Mouse (Mus musculus): ENCODE data around the gene Fcho1. TPM values are rescaled to one million over a fixed set of nuclear protein-coding genes. Genes with fewer than 3 reads are reported as not detected.

Gene Fcho1
- polyA plus RNA-seq, 1 experiment from 2014 or later: 6.1 TPM

DNA sequence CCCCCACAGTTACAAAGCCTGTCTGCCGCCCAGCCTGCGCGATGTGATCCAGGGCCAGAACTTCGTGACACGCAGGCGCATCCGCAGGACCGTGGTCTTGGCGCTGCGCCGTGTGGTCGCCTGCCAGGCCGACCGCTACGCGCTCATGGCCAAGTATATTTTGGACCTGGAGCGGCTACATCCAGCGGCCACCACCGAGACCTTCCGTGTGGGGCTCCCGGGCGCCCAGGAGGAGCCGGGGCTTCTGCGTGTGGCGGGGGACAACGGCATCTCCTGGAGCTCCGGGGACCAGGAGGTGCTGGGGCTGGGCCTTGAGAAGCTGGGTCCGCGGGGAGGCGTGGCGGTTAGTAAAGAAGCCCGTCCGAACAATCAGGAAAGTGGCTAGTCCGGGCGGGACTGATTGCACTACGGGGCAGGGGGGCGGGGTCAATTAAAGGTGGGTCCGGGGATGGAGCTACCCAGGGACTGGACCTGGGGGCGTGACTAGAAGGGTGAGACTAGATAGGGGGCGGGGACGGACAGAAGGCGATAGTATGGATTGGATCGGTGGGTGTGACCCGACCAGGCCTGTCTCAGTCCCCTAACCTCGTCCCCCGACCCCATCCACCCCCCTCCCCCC, 45.9 kb downstream of the Fcho1 start:
- Histone ChIP-seq H3K36me3 (ENCODE audit: control insufficient read depth, insufficient read depth, low read length) (no peaks in the 10 kb centered on the region), H3K27ac (ENCODE audit: low read length) (no peak overlapping the region), H3K4me2 (ENCODE audit: low read depth, low read length) (peak overlapping the region; percentile 58), H3K9me3 (replicated peaks; ENCODE audit: control insufficient read depth, low read length) (no peaks in the 10 kb centered on the region), H3K9ac (ENCODE audit: low read length) (peak overlapping the region; percentile 60; the same call in 1 of the 2 replicates), H3K4me3 (replicated peaks; ENCODE audit: low read length) (peak overlapping the region; percentile 40), H3K27me3 (ENCODE audit: control insufficient read depth, insufficient read depth, low read length) (peaks cover 57% of the 10 kb centered on the region), H3K4me1 (ENCODE audit: control insufficient read depth, insufficient read depth, low read length) (peaks cover 14% of the 10 kb centered on the region)
- no peak; the same call in 1 of the 2 replicates for ATAC-seq (ENCODE audit: insufficient read depth, low FRiP score)
- WGBS: 6% methylated on average over 46 of the region's 46 CpGs

DNA sequence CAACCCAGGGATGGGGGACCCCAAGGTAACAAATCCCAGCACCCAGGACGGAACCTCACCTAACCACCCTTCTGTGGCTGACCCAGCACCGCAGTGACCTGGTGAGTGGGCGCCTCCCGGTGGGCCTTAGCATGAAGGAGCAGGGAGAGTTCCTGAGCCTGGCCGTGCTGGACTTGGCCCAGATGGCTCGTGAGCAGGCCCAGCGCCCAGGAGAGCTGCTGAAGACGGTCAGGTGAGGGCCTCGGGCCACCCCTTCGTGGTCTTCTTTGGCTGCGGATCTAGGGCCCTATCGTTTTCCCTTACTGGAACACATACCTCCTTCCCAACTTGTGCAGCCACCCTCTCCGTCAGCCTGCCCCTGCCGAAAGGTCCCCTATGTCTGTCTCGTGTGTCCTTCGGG, 46.4 kb downstream of the Fcho1 start:
- Histone ChIP-seq H3K27ac (ENCODE audit: low read length) (no peak overlapping the region), H3K4me1 (ENCODE audit: control insufficient read depth, insufficient read depth, low read length) (peaks cover 14% of the 10 kb centered on the region), H3K27me3 (ENCODE audit: control insufficient read depth, insufficient read depth, low read length) (peaks cover 52% of the 10 kb centered on the region), H3K9me3 (replicated peaks; ENCODE audit: control insufficient read depth, low read length) (no peaks in the 10 kb centered on the region), H3K9ac (ENCODE audit: low read length) (peak overlapping the region; percentile 60; the same call in 1 of the 2 replicates), H3K4me2 (ENCODE audit: low read depth, low read length) (peak overlapping the region; percentile 58), H3K4me3 (replicated peaks; ENCODE audit: low read length) (peak overlapping the region; percentile 40), H3K36me3 (ENCODE audit: control insufficient read depth, insufficient read depth, low read length) (no peaks in the 10 kb centered on the region)
- WGBS: 28% methylated on average over 16 of the region's 16 CpGs
- no peak for ATAC-seq (ENCODE audit: insufficient read depth, low FRiP score)

DNA sequence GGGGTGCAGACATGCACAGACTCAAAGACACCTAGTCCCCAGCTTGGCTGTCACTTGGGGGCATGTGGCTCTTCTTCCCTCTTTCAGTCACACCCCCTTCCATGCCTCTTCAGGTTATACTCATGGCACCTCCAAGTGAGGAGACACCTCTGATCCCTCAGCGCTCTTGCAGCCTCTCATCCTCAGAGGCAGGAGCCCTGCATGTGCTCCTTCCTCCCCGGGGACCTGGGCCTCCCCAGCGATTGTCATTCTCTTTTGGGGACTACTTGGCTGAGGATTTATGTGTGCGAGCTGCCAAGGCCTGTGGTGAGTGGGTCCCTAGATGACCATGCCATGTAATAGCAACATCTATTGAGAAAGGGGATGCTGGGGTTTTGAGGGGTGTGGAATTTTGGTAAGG, 47.3 kb downstream of the Fcho1 start:
- Histone ChIP-seq H3K4me2 (ENCODE audit: low read depth, low read length) (no peak overlapping the region), H3K4me3 (replicated peaks; ENCODE audit: low read length) (no peak overlapping the region), H3K36me3 (ENCODE audit: control insufficient read depth, insufficient read depth, low read length) (no peaks in the 10 kb centered on the region), H3K27me3 (ENCODE audit: control insufficient read depth, insufficient read depth, low read length) (peaks cover 43% of the 10 kb centered on the region), H3K27ac (ENCODE audit: low read length) (no peak overlapping the region), H3K4me1 (ENCODE audit: control insufficient read depth, insufficient read depth, low read length) (peaks cover 14% of the 10 kb centered on the region), H3K9ac (ENCODE audit: low read length) (no peak overlapping the region), H3K9me3 (replicated peaks; ENCODE audit: control insufficient read depth, low read length) (no peaks in the 10 kb centered on the region)
- WGBS: 67% methylated on average over 4 of the region's 4 CpGs
- no peak for ATAC-seq (ENCODE audit: insufficient read depth, low FRiP score)

- no peaks in the 10 kb centered on the region for H3K36me3 ChIP-seq (ENCODE audit: control insufficient read depth, insufficient read depth, low read length)
These were observed 48.0 kb downstream of the Fcho1 start for GRCm38 (mm10) chr8:71677555-71677954.

GRCm38 (mm10) chr8:71676803-71677202, 48.7 kb downstream of the Fcho1 start:
- no peaks in the 10 kb centered on the region for H3K36me3 ChIP-seq (ENCODE audit: control insufficient read depth, insufficient read depth, low read length)
- H3K27ac ChIP-seq (ENCODE audit: low read length): peak overlapping the region; percentile 85
- H3K9me3 ChIP-seq (replicated peaks; ENCODE audit: control insufficient read depth, low read length): no peaks in the 10 kb centered on the region
- peak overlapping the region; percentile 67 for H3K4me3 ChIP-seq (replicated peaks; ENCODE audit: low read length)
- peaks cover 31% of the 10 kb centered on the region for H3K27me3 ChIP-seq (ENCODE audit: control insufficient read depth, insufficient read depth, low read length)
- H3K9ac ChIP-seq (ENCODE audit: low read length): peak overlapping the region; percentile 81
- H3K4me2 ChIP-seq (ENCODE audit: low read depth, low read length): peak overlapping the region; percentile 71
- H3K4me1 ChIP-seq (ENCODE audit: control insufficient read depth, insufficient read depth, low read length): peaks cover 14% of the 10 kb centered on the region
- no peak for ATAC-seq (ENCODE audit: insufficient read depth, low FRiP score)
- 49% methylated on average over 9 of the region's 9 CpGs for WGBS

More at GRCm38 (mm10) chr8:71677555-71677954, 48.0 kb downstream of the Fcho1 start:
- H3K27ac ChIP-seq (ENCODE audit: low read length): 0 out of 2 replicates have a peak overlapping the region, but pooled peaks have one; percentile 31
- H3K9me3 ChIP-seq (replicated peaks; ENCODE audit: control insufficient read depth, low read length): no peaks in the 10 kb centered on the region
- peaks cover 14% of the 10 kb centered on the region for H3K4me1 ChIP-seq (ENCODE audit: control insufficient read depth, insufficient read depth, low read length)
- H3K9ac ChIP-seq (ENCODE audit: low read length): peak overlapping the region; percentile 22; the same call in 1 of the 2 replicates
- ATAC-seq (ENCODE audit: insufficient read depth, low FRiP score): no peak
- H3K27me3 ChIP-seq (ENCODE audit: control insufficient read depth, insufficient read depth, low read length): peaks cover 39% of the 10 kb centered on the region
- 0 out of 2 replicates have a peak overlapping the region, but pooled peaks have one; percentile 71 for H3K4me2 ChIP-seq (ENCODE audit: low read depth, low read length)
- no peak overlapping the region for H3K4me3 ChIP-seq (replicated peaks; ENCODE audit: low read length)

- Histone ChIP-seq H3K27ac (ENCODE audit: low read length) (peak within 1 kb of the TSS; percentile 85), H3K27me3 (ENCODE audit: control insufficient read depth, insufficient read depth, low read length) (peaks cover 25% of the 10 kb centered on the region), H3K9ac (ENCODE audit: low read length) (peak within 1 kb of the TSS; percentile 81), H3K4me3 (replicated peaks; ENCODE audit: low read length) (peak within 1 kb of the TSS; percentile 67), H3K36me3 (ENCODE audit: control insufficient read depth, insufficient read depth, low read length) (no peaks in the 10 kb centered on the region), H3K4me2 (ENCODE audit: low read depth, low read length) (peak within 1 kb of the TSS; percentile 71), H3K4me1 (ENCODE audit: control insufficient read depth, insufficient read depth, low read length) (peaks cover 11% of the 10 kb centered on the region), H3K9me3 (replicated peaks; ENCODE audit: control insufficient read depth, low read length) (no peaks in the 10 kb centered on the region)
- ATAC-seq (ENCODE audit: insufficient read depth, low FRiP score): peak; percentile 54
- 2% methylated on average over 40 of the region's 40 CpGs for whole genome bisulfite sequencing
These were observed 49.3 kb downstream of the Fcho1 start, which contains the start of gene Jak3 for GRCm38 (mm10) chr8:71676020-71676741. Gene Jak3 (plus strand): TSS chr8:71676296.

GRCm38 (mm10) chr8:71675456-71676019, 50.0 kb downstream of the Fcho1 start:
- Histone ChIP-seq H3K9ac (ENCODE audit: low read length) (peak overlapping the region; percentile 81), H3K4me1 (ENCODE audit: control insufficient read depth, insufficient read depth, low read length) (peaks cover 15% of the 10 kb centered on the region), H3K9me3 (replicated peaks; ENCODE audit: control insufficient read depth, low read length) (no peaks in the 10 kb centered on the region), H3K4me2 (ENCODE audit: low read depth, low read length) (peak overlapping the region; percentile 71), H3K27me3 (ENCODE audit: control insufficient read depth, insufficient read depth, low read length) (peaks cover 19% of the 10 kb centered on the region), H3K4me3 (replicated peaks; ENCODE audit: low read length) (peak overlapping the region; percentile 67), H3K27ac (ENCODE audit: low read length) (peak overlapping the region; percentile 85), H3K36me3 (ENCODE audit: control insufficient read depth, insufficient read depth, low read length) (no peaks in the 10 kb centered on the region)
- 33% methylated on average over 9 of the region's 9 CpGs for WGBS
- ATAC-seq (ENCODE audit: insufficient read depth, low FRiP score): no peak

DNA sequence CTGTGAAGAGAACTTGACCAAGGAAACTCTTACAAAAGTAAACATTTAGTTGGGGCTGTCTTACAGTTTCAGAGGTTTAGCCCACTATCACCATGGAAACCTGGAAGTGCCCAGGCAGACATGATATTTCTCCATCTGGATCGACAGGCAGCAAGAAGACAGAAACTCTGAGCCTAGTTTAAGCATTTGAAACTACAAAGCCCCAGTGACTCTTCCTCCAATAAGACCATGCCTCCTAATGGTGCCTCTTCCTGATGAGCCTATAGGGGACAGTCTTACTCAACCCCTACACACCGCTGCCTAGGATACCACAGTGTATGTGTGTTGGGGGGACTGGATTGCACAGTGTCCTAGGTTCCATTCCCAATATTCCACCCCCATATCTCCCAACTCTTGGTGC, 51.4 kb downstream of the Fcho1 start:
- no peaks in the 10 kb centered on the region for H3K36me3 ChIP-seq (ENCODE audit: control insufficient read depth, insufficient read depth, low read length)
- no peak for ATAC-seq (ENCODE audit: insufficient read depth, low FRiP score)
- WGBS: 48% methylated on average over 2 of the region's 2 CpGs
- H3K27ac ChIP-seq (ENCODE audit: low read length): no peak overlapping the region
- H3K4me1 ChIP-seq (ENCODE audit: control insufficient read depth, insufficient read depth, low read length): peaks cover 7% of the 10 kb centered on the region
- peaks cover 10% of the 10 kb centered on the region for H3K27me3 ChIP-seq (ENCODE audit: control insufficient read depth, insufficient read depth, low read length)
- no peak overlapping the region for H3K4me3 ChIP-seq (replicated peaks; ENCODE audit: low read length)
- H3K4me2 ChIP-seq (ENCODE audit: low read depth, low read length): no peak overlapping the region
- no peak overlapping the region for H3K9ac ChIP-seq (ENCODE audit: low read length)
- H3K9me3 ChIP-seq (replicated peaks; ENCODE audit: control insufficient read depth, low read length): no peaks in the 10 kb centered on the region
